Comparison of ENCODE assay signal across 8 mouse cellular contexts in genomic region chr1:133034091-133034460, GRCm38 (mm10). TPM values are rescaled to one million over a fixed set of nuclear protein-coding genes. Genes with fewer than 3 reads are reported as not detected.
DNase-seq lines count a peak whose midpoint lies in the region; ATAC-seq and TF ChIP-seq lines count a peak whose summit lies in the region.

No protein-coding gene starts in this region.

- no peak overlapping the region; the same call in 1 of the 2 replicates for H3K9ac ChIP-seq in forebrain, embryonic 16.5 days (replicated peaks; ENCODE audit: low read depth, low read length)
- H3K9ac ChIP-seq in hindbrain, embryonic 15.5 days = no peak overlapping the region
- no peak overlapping the region for H3K9ac ChIP-seq in stomach, postnatal 0 days (ENCODE audit: low read length)

- no peaks in the 10 kb centered on the region for H3K27me3 ChIP-seq in cerebellum, adult 2 months (ENCODE audit: control insufficient read depth, insufficient read depth, low read length)
- no peaks in the 10 kb centered on the region for H3K27me3 ChIP-seq in forebrain, embryonic 16.5 days (replicated peaks; ENCODE audit: control insufficient read depth, insufficient read depth, low read length)
- H3K27me3 ChIP-seq in hindbrain, embryonic 15.5 days = no peaks in the 10 kb centered on the region
- no peaks in the 10 kb centered on the region for H3K27me3 ChIP-seq in limb, embryonic 10.5 days (ENCODE audit: low read depth, poor library complexity, severe bottlenecking)
- H3K27me3 ChIP-seq in stomach, postnatal 0 days (ENCODE audit: control insufficient read depth, insufficient read depth, low read length) = no peaks in the 10 kb centered on the region

- 10% methylated on average over 11 of the region's 11 CpGs for whole genome bisulfite sequencing in cerebellum, adult 2 months
- 2% methylated on average over 11 of the region's 11 CpGs for WGBS in forebrain, embryonic 16.5 days
- WGBS in hindbrain, embryonic 15.5 days = 5% methylated on average over 11 of the region's 11 CpGs
- 3% methylated on average over 11 of the region's 11 CpGs for WGBS in limb, embryonic 10.5 days
- 5% methylated on average over 11 of the region's 11 CpGs for WGBS in stomach, postnatal 0 days

- H3K4me3 ChIP-seq in cerebellum, adult 2 months (replicated peaks; ENCODE audit: insufficient read depth, low read depth, low read length) = peak overlapping the region; percentile 92
- H3K4me3 ChIP-seq in forebrain, embryonic 16.5 days (replicated peaks; ENCODE audit: low read length) = peak overlapping the region; percentile 64
- H3K4me3 ChIP-seq in hindbrain, embryonic 15.5 days = peak overlapping the region; percentile 52
- H3K4me3 ChIP-seq in limb, embryonic 10.5 days = peak overlapping the region; percentile 63
- peak overlapping the region; percentile 47 for H3K4me3 ChIP-seq in stomach, postnatal 0 days (ENCODE audit: low read depth, low read length)

- H3K27ac ChIP-seq in cerebellum, adult 2 months (ENCODE audit: insufficient read depth, low read length) = no peak overlapping the region
- no peak overlapping the region for H3K27ac ChIP-seq in forebrain, embryonic 16.5 days (ENCODE audit: low read length)
- peak overlapping the region; percentile 49 for H3K27ac ChIP-seq in hindbrain, embryonic 15.5 days (replicated peaks)
- H3K27ac ChIP-seq in limb, embryonic 10.5 days = no peak overlapping the region
- no peak overlapping the region for H3K27ac ChIP-seq in stomach, postnatal 0 days (replicated peaks)

- TF ChIP-seq POLR2A in cerebellum, adult 2 months (IDR thresholded peaks at IDR 0.05; ENCODE audit: borderline replicate concordance, insufficient read depth, low read length) = no peak

- peak overlapping the region; percentile 62 for H3K4me2 ChIP-seq in forebrain, embryonic 16.5 days (ENCODE audit: low read length)
- peak overlapping the region; percentile 52 for H3K4me2 ChIP-seq in hindbrain, embryonic 15.5 days
- H3K4me2 ChIP-seq in stomach, postnatal 0 days (replicated peaks; ENCODE audit: low read depth) = peak overlapping the region; percentile 64

- no peak for TF ChIP-seq CTCF in cerebellum, adult 2 months (IDR thresholded peaks at IDR 0.05; ENCODE audit: borderline replicate concordance, insufficient read depth, low read depth, low read length)
- no peak for TF ChIP-seq CTCF in stomach, postnatal 0 days (IDR thresholded peaks at IDR 0.05; ENCODE audit: low read depth)

- DNase-seq in right cerebral cortex, adult 18-20 months = peak; percentile 51
- DNase-seq in right cerebral cortex, postnatal 25 days = no peak
- DNase-seq in cerebellum, adult 2 months = peak; percentile 59 to 71
- DNase-seq in limb, embryonic 10.5 days (ENCODE audit: low spot score) = peak; percentile 64
- peak; percentile 48 for DNase-seq in stomach, postnatal 0 days (ENCODE audit: low spot score)

- peak; percentile 74 for ATAC-seq in forebrain, embryonic 16.5 days
- ATAC-seq in hindbrain, embryonic 15.5 days (ENCODE audit: low FRiP score, low read depth) = peak; percentile 86
- peak; percentile 82 for ATAC-seq in megakaryocyte-erythroid progenitor cell, adult 5-6 weeks (replicated peaks; ENCODE audit: low FRiP score, low TSS enrichment, poor library complexity, severe bottlenecking)
- ATAC-seq in stomach, postnatal 0 days (ENCODE audit: low FRiP score, low TSS enrichment) = peak; percentile 53

- H3K4me1 ChIP-seq in cerebellum, adult 2 months (ENCODE audit: control insufficient read depth, insufficient read depth, low read length) = no peaks in the 10 kb centered on the region
- H3K4me1 ChIP-seq in forebrain, embryonic 16.5 days (replicated peaks; ENCODE audit: control insufficient read depth, insufficient read depth, low read length) = peaks cover 8% of the 10 kb centered on the region
- H3K4me1 ChIP-seq in hindbrain, embryonic 15.5 days (replicated peaks) = peaks cover 12% of the 10 kb centered on the region
- H3K4me1 ChIP-seq in limb, embryonic 10.5 days = peaks cover 8% of the 10 kb centered on the region
- H3K4me1 ChIP-seq in stomach, postnatal 0 days (replicated peaks; ENCODE audit: control insufficient read depth, insufficient read depth) = no peaks in the 10 kb centered on the region

- no peaks in the 10 kb centered on the region for H3K9me3 ChIP-seq in forebrain, embryonic 16.5 days (ENCODE audit: control insufficient read depth, low read length)
- no peaks in the 10 kb centered on the region for H3K9me3 ChIP-seq in hindbrain, embryonic 15.5 days
- no peaks in the 10 kb centered on the region for H3K9me3 ChIP-seq in limb, embryonic 10.5 days (replicated peaks)
- H3K9me3 ChIP-seq in stomach, postnatal 0 days (ENCODE audit: control insufficient read depth, low read length) = no peaks in the 10 kb centered on the region

- H3K36me3 ChIP-seq in forebrain, embryonic 16.5 days (ENCODE audit: control insufficient read depth, insufficient read depth) = no peaks in the 10 kb centered on the region
- no peaks in the 10 kb centered on the region for H3K36me3 ChIP-seq in hindbrain, embryonic 15.5 days
- H3K36me3 ChIP-seq in limb, embryonic 10.5 days = no peaks in the 10 kb centered on the region
- no peaks in the 10 kb centered on the region for H3K36me3 ChIP-seq in stomach, postnatal 0 days (ENCODE audit: control insufficient read depth, insufficient read depth, low read length)

- TF ChIP-seq EP300 in stomach, postnatal 0 days (optimal IDR thresholded peaks at IDR 0.05) = no peak

RNA-seq across cellular contexts. Expression of gene Mdm4, which starts 3.7 kb away (rescaled TPM):
- 76.2 and 77.8 TPM in 2 replicates for polyA plus RNA-seq in cerebellum, adult 2 months (2012; rRNA removed)
- polyA plus RNA-seq in forebrain, embryonic 16.5 days (2015; fragmentation: Nextera tagmentation; extraction: Ambion mirVana) = 42.5 and 50.6 TPM in 2 replicates
- polyA plus RNA-seq in hindbrain, embryonic 15.5 days (2015; fragmentation: Nextera tagmentation; extraction: Ambion mirVana) = 35.9 and 36.8 TPM in 2 replicates
- polyA plus RNA-seq in limb, embryonic 10.5 days (2016; fragmentation: Nextera tagmentation; extraction: Ambion mirVana) = 35.0 and 43.4 TPM in 2 replicates
- 126 and 190 TPM in 2 replicates for total RNA-seq in megakaryocyte-erythroid progenitor cell, adult 5-6 weeks (2014; fragmentation: Nextera tagmentation)
- 110 and 145 TPM in 2 replicates for total RNA-seq in megakaryocyte-erythroid progenitor cell, adult 5-6 weeks (2017)
- polyA plus RNA-seq in stomach, postnatal 0 days (2015; fragmentation: Nextera tagmentation; extraction: Ambion mirVana) = 11.1 and 11.3 TPM in 2 replicates

RNA-seq across cellular contexts. Expression of gene Pik3c2b, which starts 11.4 kb away (rescaled TPM):
- 12.9 and 15.5 TPM in 2 replicates for polyA plus RNA-seq in cerebellum, adult 2 months (2012; rRNA removed)
- 16.0 and 17.9 TPM in 2 replicates for polyA plus RNA-seq in forebrain, embryonic 16.5 days (2015; fragmentation: Nextera tagmentation; extraction: Ambion mirVana)
- polyA plus RNA-seq in hindbrain, embryonic 15.5 days (2015; fragmentation: Nextera tagmentation; extraction: Ambion mirVana) = 12.2 and 13.3 TPM in 2 replicates
- polyA plus RNA-seq in limb, embryonic 10.5 days (2016; fragmentation: Nextera tagmentation; extraction: Ambion mirVana) = 6.1 and 7.4 TPM in 2 replicates
- total RNA-seq in megakaryocyte-erythroid progenitor cell, adult 5-6 weeks (2014; fragmentation: Nextera tagmentation) = 3.5 and 4.0 TPM in 2 replicates
- total RNA-seq in megakaryocyte-erythroid progenitor cell, adult 5-6 weeks (2017) = 0.33 and 0.88 TPM in 2 replicates
- 4.2 and 4.7 TPM in 2 replicates for polyA plus RNA-seq in stomach, postnatal 0 days (2015; fragmentation: Nextera tagmentation; extraction: Ambion mirVana)
